Comparison of ENCODE assay signal across 16 mouse cellular contexts in the genomic region with DNA sequence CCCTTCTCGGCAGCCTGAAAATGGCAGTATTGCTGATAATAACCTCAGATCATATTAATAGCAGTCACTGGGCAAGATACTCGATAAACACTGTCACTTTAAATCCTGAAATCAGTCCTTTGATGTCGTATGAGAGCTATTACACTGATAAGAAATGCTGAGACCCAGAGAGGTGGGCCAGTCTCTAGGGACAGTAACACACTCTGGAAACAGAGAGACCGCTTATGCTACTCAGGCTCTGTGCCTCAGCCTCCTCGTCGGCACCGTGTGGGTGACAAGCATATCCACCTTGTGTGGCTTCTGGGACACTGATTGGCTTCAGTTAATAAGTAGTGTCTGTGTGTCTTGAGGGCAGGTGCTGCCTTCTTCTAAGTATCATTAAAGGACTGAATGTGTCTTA. TPM values are rescaled to one million over a fixed set of nuclear protein-coding genes. Genes with fewer than 3 reads are reported as not detected.
DNase-seq lines count a peak whose midpoint lies in the region; ATAC-seq lines count a peak whose summit lies in the region.
"Had no signal": no experiment of that assay in that cellular context is flagged by ENCODE, and none has a peak within 500 bp of the region (broad histone marks: within the 10 kb centered on the region; RNA-seq: fewer than 3 reads in every experiment).

No protein-coding gene starts in this region.

- H3K36me3 ChIP-seq in embryonic facial prominence, embryonic 10.5 days (replicated peaks) = no peaks in the 10 kb centered on the region
- H3K36me3 ChIP-seq in forebrain, embryonic 13.5 days (ENCODE audit: poor library complexity, severe bottlenecking) = no peaks in the 10 kb centered on the region
- no peaks in the 10 kb centered on the region for H3K36me3 ChIP-seq in hindbrain, embryonic 14.5 days (replicated peaks; ENCODE audit: control insufficient read depth, insufficient read depth)
- no peaks in the 10 kb centered on the region for H3K36me3 ChIP-seq in midbrain, embryonic 15.5 days (replicated peaks)
- no peaks in the 10 kb centered on the region for H3K36me3 ChIP-seq in liver, embryonic 12.5 days
- H3K36me3 ChIP-seq: G1E had no signal

- DNase-seq in embryonic facial prominence, embryonic 10.5 days (ENCODE audit: low spot score) = no peak
- no peak for DNase-seq in hindbrain, embryonic 14.5 days (ENCODE audit: low spot score)
- no peak for DNase-seq in cerebellum, postnatal 25 days
- no peak for DNase-seq in frontal cortex, postnatal 36 days (ENCODE audit: low spot score in 2 of 2)
- no peak for DNase-seq in embryo, embryonic 10.5 days (ENCODE audit: low spot score)
- DNase-seq: heart, adult 18-20 months had no signal

- no peak overlapping the region; the same call in 1 of the 2 replicates for H3K27ac ChIP-seq in embryonic facial prominence, embryonic 10.5 days (replicated peaks)
- H3K27ac ChIP-seq in forebrain, embryonic 13.5 days = peak overlapping the region; percentile 60
- peak overlapping the region; percentile 81 for H3K27ac ChIP-seq in hindbrain, embryonic 14.5 days
- H3K27ac ChIP-seq in midbrain, embryonic 15.5 days = peak overlapping the region; percentile 65
- H3K27ac ChIP-seq in liver, embryonic 12.5 days = no peak overlapping the region
- H3K27ac ChIP-seq: stomach, postnatal 0 days had no signal

- H3K9me3 ChIP-seq in embryonic facial prominence, embryonic 10.5 days = no peaks in the 10 kb centered on the region
- no peaks in the 10 kb centered on the region for H3K9me3 ChIP-seq in forebrain, embryonic 13.5 days (replicated peaks)
- H3K9me3 ChIP-seq in hindbrain, embryonic 14.5 days (ENCODE audit: control insufficient read depth, low read length) = no peaks in the 10 kb centered on the region
- H3K9me3 ChIP-seq in midbrain, embryonic 15.5 days = no peaks in the 10 kb centered on the region
- H3K9me3 ChIP-seq in liver, embryonic 12.5 days (replicated peaks) = no peaks in the 10 kb centered on the region
- H3K9me3 ChIP-seq: G1E had no signal

- peaks cover 21% of the 10 kb centered on the region for H3K4me1 ChIP-seq in embryonic facial prominence, embryonic 10.5 days
- H3K4me1 ChIP-seq in forebrain, embryonic 13.5 days = peaks cover 58% of the 10 kb centered on the region
- peaks cover 16% of the 10 kb centered on the region for H3K4me1 ChIP-seq in hindbrain, embryonic 14.5 days (replicated peaks; ENCODE audit: control insufficient read depth, insufficient read depth, low read length)
- peaks cover 27% of the 10 kb centered on the region for H3K4me1 ChIP-seq in midbrain, embryonic 15.5 days
- H3K4me1 ChIP-seq in liver, embryonic 12.5 days = no peaks in the 10 kb centered on the region

- peak overlapping the region; percentile 49 for H3K4me2 ChIP-seq in forebrain, embryonic 13.5 days
- H3K4me2 ChIP-seq in hindbrain, embryonic 14.5 days (replicated peaks) = peak overlapping the region; percentile 37
- H3K4me2 ChIP-seq in midbrain, embryonic 15.5 days = peak overlapping the region; percentile 37
- no peak overlapping the region for H3K4me2 ChIP-seq in liver, embryonic 12.5 days
- H3K4me2 ChIP-seq: liver, embryonic 11.5 days had no signal

- 25% methylated on average over 7 of the region's 7 CpGs for WGBS in embryonic facial prominence, embryonic 10.5 days
- WGBS in forebrain, embryonic 13.5 days = 10% methylated on average over 7 of the region's 7 CpGs
- WGBS in hindbrain, embryonic 14.5 days = 10% methylated on average over 7 of the region's 7 CpGs
- 9% methylated on average over 7 of the region's 7 CpGs for WGBS in midbrain, embryonic 15.5 days
- WGBS in liver, embryonic 12.5 days (ENCODE audit: insufficient replicate concordance) = 31% methylated on average over 7 of the region's 7 CpGs

- ATAC-seq in forebrain, embryonic 13.5 days = no peak
- ATAC-seq in hindbrain, embryonic 14.5 days (ENCODE audit: low FRiP score) = 0 out of 2 replicates have a peak, but pooled peaks have one; percentile 21
- ATAC-seq in midbrain, embryonic 15.5 days (replicated peaks) = no peak; the same call in 1 of the 2 replicates
- no peak for ATAC-seq in liver, embryonic 12.5 days

- H3K27me3 ChIP-seq in embryonic facial prominence, embryonic 10.5 days (replicated peaks; ENCODE audit: low read depth, poor library complexity, severe bottlenecking) = peaks cover 56% of the 10 kb centered on the region
- peaks cover 24% of the 10 kb centered on the region; the same call in 1 of the 2 replicates for H3K27me3 ChIP-seq in forebrain, embryonic 13.5 days
- no peaks in the 10 kb centered on the region for H3K27me3 ChIP-seq in hindbrain, embryonic 14.5 days (ENCODE audit: control insufficient read depth, insufficient read depth, low read length)
- no peaks in the 10 kb centered on the region for H3K27me3 ChIP-seq in midbrain, embryonic 15.5 days (replicated peaks)
- H3K27me3 ChIP-seq in liver, embryonic 12.5 days (replicated peaks) = peaks cover 66% of the 10 kb centered on the region

- peak overlapping the region; percentile 11; the same call in 1 of the 2 replicates for H3K4me3 ChIP-seq in embryonic facial prominence, embryonic 10.5 days
- H3K4me3 ChIP-seq in forebrain, embryonic 13.5 days = peak overlapping the region; percentile 17; the same call in 1 of the 2 replicates
- no peak overlapping the region for H3K4me3 ChIP-seq in hindbrain, embryonic 14.5 days (replicated peaks; ENCODE audit: low read length)
- H3K4me3 ChIP-seq in midbrain, embryonic 15.5 days = no peak overlapping the region
- H3K4me3 ChIP-seq in liver, embryonic 12.5 days = no peak overlapping the region
- H3K4me3 ChIP-seq: erythroblast, embryonic 14.5 days had no signal

- peak overlapping the region; percentile 51 for H3K9ac ChIP-seq in forebrain, embryonic 13.5 days
- H3K9ac ChIP-seq in hindbrain, embryonic 14.5 days = peak overlapping the region; percentile 35; the same call in 1 of the 2 replicates
- peak overlapping the region; percentile 3; the same call in 1 of the 2 replicates for H3K9ac ChIP-seq in midbrain, embryonic 15.5 days
- H3K9ac ChIP-seq in liver, embryonic 12.5 days = no peak overlapping the region

RNA-seq across cellular contexts. Expression of a gene that starts 15.0 kb away (rescaled TPM):
- 0.05 and 0.15 TPM in 2 replicates for polyA plus RNA-seq in embryonic facial prominence, embryonic 10.5 days (2016; fragmentation: Nextera tagmentation; extraction: Ambion mirVana)
- 4.8 and 5.6 TPM in 2 replicates for polyA plus RNA-seq in forebrain, embryonic 13.5 days (2015; fragmentation: Nextera tagmentation; extraction: Ambion mirVana)
- 8.7 and 11.5 TPM in 2 replicates for polyA plus RNA-seq in hindbrain, embryonic 14.5 days (2014; fragmentation: Nextera tagmentation; extraction: Ambion mirVana)
- 9.8 and 10.5 TPM in 2 replicates for polyA plus RNA-seq in midbrain, embryonic 15.5 days (2015; fragmentation: Nextera tagmentation; extraction: Ambion mirVana)
- not detected in 2 replicates for polyA plus RNA-seq in liver, embryonic 12.5 days (2016; fragmentation: Nextera tagmentation; extraction: Ambion mirVana)
- polyA plus RNA-seq: erythroblast, embryonic 14.5 days; G1E; heart, embryonic 16.5 days; intestine, embryonic 14.5 days; lung, embryonic 16.5 days; stomach, postnatal 0 days had no signal

RNA-seq across cellular contexts. Expression of a gene that starts 29.1 kb away (rescaled TPM):
- polyA plus RNA-seq in embryonic facial prominence, embryonic 10.5 days (2016; fragmentation: Nextera tagmentation; extraction: Ambion mirVana) = 14.4 and 16.7 TPM in 2 replicates
- 11.5 and 14.1 TPM in 2 replicates for polyA plus RNA-seq in forebrain, embryonic 13.5 days (2015; fragmentation: Nextera tagmentation; extraction: Ambion mirVana)
- polyA plus RNA-seq in hindbrain, embryonic 14.5 days (2014; fragmentation: Nextera tagmentation; extraction: Ambion mirVana) = 14.6 TPM in 2 replicates
- 11.7 and 12.8 TPM in 2 replicates for polyA plus RNA-seq in midbrain, embryonic 15.5 days (2015; fragmentation: Nextera tagmentation; extraction: Ambion mirVana)
- 12.5 and 13.3 TPM in 2 replicates for polyA plus RNA-seq in liver, embryonic 12.5 days (2016; fragmentation: Nextera tagmentation; extraction: Ambion mirVana)

Comparison
In these comparisons a context has a peak if more than half of its experiments do, and no peak if none do; other contexts are left out.
1. H3K27ac ChIP-seq: peak in forebrain, embryonic 13.5 days (single experiment), hindbrain, embryonic 14.5 days (single experiment) and midbrain, embryonic 15.5 days (single experiment); none in embryonic facial prominence, embryonic 10.5 days (single experiment) and liver, embryonic 12.5 days (single experiment).
2. H3K4me3 ChIP-seq: peak in embryonic facial prominence, embryonic 10.5 days (single experiment) and forebrain, embryonic 13.5 days (single experiment); none in hindbrain, embryonic 14.5 days (single experiment), midbrain, embryonic 15.5 days (single experiment) and liver, embryonic 12.5 days (single experiment).